Mouse (Mus musculus) stomach, postnatal 0 days (tissue): Measurements from ENCODE around the gene Mapk8.

Experiments
- CTCF ChIP-seq: IDR thresholded peaks from 2 replicates; pipeline ENCODE4 v1.5.1; 2016; ENCODE audit warnings: antibody characterized with exemption, low read depth, mild to moderate bottlenecking, moderate library complexity
- EP300 ChIP-seq: optimal IDR thresholded peaks from 2 replicates; pipeline ENCODE3; 2016; ENCODE audit warnings: antibody characterized with exemption

- TF ChIP-seq CTCF, result no peak
- TF ChIP-seq EP300, result no peak
Measured at GRCm38 (mm10) chr14:33467766-33468165, 20.8 kb upstream of the Mapk8 start.
